Mouse (Mus musculus) CH12.LX (cell line): Measurements from ENCODE around the gene Angptl7. TPM values are rescaled to one million over a fixed set of nuclear protein-coding genes. Genes with fewer than 3 reads are reported as not detected.

ENCODE experiments used
- DNase-seq: peaks from one replicate; pipeline ENCODE4 v3.0.0-alpha.2; 2013; ENCODE audit errors: extremely low read depth
- H3K27ac ChIP-seq: 2 replicates; pipeline ENCODE4 v1.5.1; 2012; ENCODE audit warnings: low read depth, mild to moderate bottlenecking, control low read depth, moderate library complexity; ENCODE audit not compliant: insufficient read depth
- H3K27me3 ChIP-seq: replicated peaks from 2 replicates; pipeline ENCODE3; 2012; ENCODE audit warnings: inconsistent platforms
- H3K36me3 ChIP-seq, 2 experiments: replicated peaks in 1 of 2; 2 replicates each; pipeline versions ENCODE3 to v1.6.1; 2012; ENCODE audit warnings: inconsistent platforms in 1 of 2, low read length in 1 of 2, mild to moderate bottlenecking in 1 of 2, mixed read lengths in 1 of 2, moderate library complexity in 1 of 2; ENCODE audit not compliant: control insufficient read depth in 1 of 2, insufficient read depth in 1 of 2
- H3K4me1 ChIP-seq, 2 experiments: 2 replicates each; pipeline ENCODE4 v1.6.1; 2012; ENCODE audit warnings: inconsistent platforms in 1 of 2, moderate library complexity in 1 of 2; ENCODE audit not compliant: insufficient read depth in 2 of 2, control insufficient read depth in 1 of 2
- H3K4me2 ChIP-seq: 2 replicates; pipeline ENCODE4 v1.6.1; 2012; ENCODE audit warnings: low read depth, mild to moderate bottlenecking, control low read depth; ENCODE audit not compliant: poor library complexity, insufficient read depth, severe bottlenecking
- H3K4me3 ChIP-seq, 3 experiments: fragments of 150-350 bp in 1 of 3; sonication (generic) in 1 of 3; replicated peaks in 1 of 3; 2 replicates each; pipeline versions ENCODE3 to v1.5.1; 2011 to 2012; ENCODE audit warnings: low read depth in 2 of 3, low read length in 2 of 3, mild to moderate bottlenecking in 2 of 3, moderate library complexity in 2 of 3, control low read depth in 1 of 3, improper control_type of control experiment in 1 of 3, inconsistent platforms in 1 of 3, mixed read lengths in 1 of 3; ENCODE audit not compliant: poor library complexity in 1 of 3
- H3K79me2 ChIP-seq: replicated peaks from 2 replicates; pipeline ENCODE4 v1.6.1; 2012; ENCODE audit warnings: mild to moderate bottlenecking, moderate library complexity; ENCODE audit not compliant: control insufficient read depth, poor library complexity, insufficient read depth, severe bottlenecking; ENCODE audit errors: extremely low read depth
- H3K9ac ChIP-seq: 2 replicates; pipeline ENCODE4 v1.6.1; 2012; ENCODE audit warnings: low read depth, mild to moderate bottlenecking, control low read depth, moderate library complexity; ENCODE audit not compliant: insufficient read depth
- H3K9me3 ChIP-seq: replicated peaks from 2 replicates; pipeline ENCODE3; 2012; ENCODE audit warnings: low read length, inconsistent platforms, mixed read lengths
- BHLHE40 ChIP-seq: IDR thresholded peaks from 2 replicates; pipeline ENCODE4 v1.6.1; 2011; ENCODE audit warnings: mild to moderate bottlenecking, low read depth, low read length, improper control_type of control experiment
- CHD2 ChIP-seq: IDR thresholded peaks from 2 replicates; pipeline ENCODE4 v1.6.1; 2011; ENCODE audit warnings: low read length, improper control_type of control experiment
- CTCF ChIP-seq, 2 experiments: IDR thresholded peaks in 1 of 2; conservative IDR thresholded peaks in 1 of 2; 2 replicates each; pipeline ENCODE4 v1.5.1; 2011 to 2012; ENCODE audit warnings: low read depth in 2 of 2, low read length in 2 of 2, improper control_type of control experiment in 1 of 2, inconsistent platforms in 1 of 2, mild to moderate bottlenecking in 1 of 2, moderate library complexity in 1 of 2
- E2F4 ChIP-seq: IDR thresholded peaks from 2 replicates; pipeline ENCODE4 v1.6.1; 2011; ENCODE audit warnings: low read depth, low read length, improper control_type of control experiment; ENCODE audit not compliant: insufficient replicate concordance
- GABPA ChIP-seq: IDR thresholded peaks from 2 replicates; pipeline ENCODE4 v1.6.1; 2012; ENCODE audit warnings: low read depth, low read length, improper control_type of control experiment, inconsistent platforms; ENCODE audit not compliant: insufficient replicate concordance
- MAFK ChIP-seq: IDR thresholded peaks from 2 replicates; pipeline ENCODE4 v1.6.1; 2011; ENCODE audit warnings: low read length, improper control_type of control experiment; ENCODE audit not compliant: insufficient replicate concordance
- MAZ ChIP-seq: IDR thresholded peaks from 2 replicates; pipeline ENCODE4 v1.6.1; 2012; ENCODE audit warnings: low read depth, mild to moderate bottlenecking, inconsistent platforms, low read length, improper control_type of control experiment, moderate library complexity
- NRF1 ChIP-seq: IDR thresholded peaks from 2 replicates; pipeline ENCODE4 v1.6.1; 2014; ENCODE audit warnings: low read depth, mild to moderate bottlenecking, inconsistent platforms, low read length, improper control_type of control experiment, moderate library complexity
- PAX5 ChIP-seq: IDR thresholded peaks from 2 replicates; pipeline ENCODE4 v1.6.1; 2012; ENCODE audit warnings: low read length, inconsistent platforms, mixed read lengths
- POLR2A ChIP-seq: IDR thresholded peaks from 2 replicates; pipeline ENCODE4 v1.6.1; 2011; ENCODE audit warnings: low read depth, mild to moderate bottlenecking, improper control_type of control experiment, low read length
- POLR2AphosphoS2 ChIP-seq: IDR thresholded peaks from 2 replicates; pipeline ENCODE4 v1.6.1; 2011; ENCODE audit warnings: low read depth, low read length, improper control_type of control experiment
- RCOR1 ChIP-seq: conservative IDR thresholded peaks from 2 replicates; pipeline ENCODE4 v1.6.1; 2012; ENCODE audit warnings: low read depth, mild to moderate bottlenecking, inconsistent platforms, low read length, improper control_type of control experiment
- SIN3A ChIP-seq: IDR thresholded peaks from 2 replicates; pipeline ENCODE4 v1.6.1; 2012; ENCODE audit warnings: low read length, improper control_type of control experiment, inconsistent platforms
- SMC3 ChIP-seq: IDR thresholded peaks from 2 replicates; pipeline ENCODE4 v1.6.1; 2011; ENCODE audit warnings: low read depth, low read length, improper control_type of control experiment
- TBP ChIP-seq: conservative IDR thresholded peaks from 2 replicates; pipeline ENCODE4 v1.6.1; 2011; ENCODE audit warnings: low read depth, low read length, improper control_type of control experiment
- ZC3H11A ChIP-seq: IDR thresholded peaks from 2 replicates; pipeline ENCODE4 v1.6.1; 2012; ENCODE audit warnings: low read depth, mild to moderate bottlenecking, inconsistent platforms, low read length, improper control_type of control experiment
- ZKSCAN1 ChIP-seq: IDR thresholded peaks from 2 replicates; pipeline ENCODE4 v1.6.1; 2012; ENCODE audit warnings: low read depth, inconsistent platforms, low read length, improper control_type of control experiment, borderline replicate concordance
- dilution Hi-C: fragments of 300-500 bp; cut with MboI; formaldehyde crosslinking; loops from 2 replicates; pipeline ENCODE4 v1.14.3; 2020; ENCODE audit warnings: low sequenced_read_pairs; ENCODE audit not compliant: extremely low pct_unique_long_range_greater_than_20kb, extremely low pct_ligation_motif_present
- in situ Hi-C: fragments of 300-500 bp; cut with MboI; formaldehyde crosslinking; loops from 3 replicates; pipeline ENCODE4 v1.14.3; 2019; ENCODE audit warnings: low sequenced_read_pairs, low pct_ligation_motif_present, low pct_unique_long_range_greater_than_20kb, mixed read lengths
- polyA plus RNA-seq: library from polyadenylated mRNA; unstranded; fragments of >175 nt; gene quantifications from 2 replicates; pipeline ENCODE4 v1.2.1, GENCODE M21; 2012; ENCODE audit warnings: low read depth; ENCODE audit not compliant: insufficient read length
- total RNA-seq, 2 experiments: library from RNA; depleted of rRNA; stranded (reverse); fragments of 300-350 nt in 1 of 2; fragments of >200 nt in 1 of 2; gene quantifications; 2 replicates each; pipeline ENCODE4 v1.2.3; 2012 to 2014

The Angptl7 gene
- total and polyA plus RNA-seq, 3 experiments, result 0.14 TPM; not detected in 2

- dilution Hi-C loops (no loop called here), in situ Hi-C loops (no loop called here)
- H3K36me3 ChIP-seq, result peaks cover 59 to 93% of the 10 kb centered on the region in 2 experiments
- H3K27me3 ChIP-seq, result no peaks in the 10 kb centered on the region
- no peaks in the 10 kb centered on the region for H3K9me3 ChIP-seq
- DNase-seq, result no peak
- no peak overlapping the region for H3K27ac ChIP-seq
- TF ChIP-seq CTCF (conservative IDR thresholded peaks at IDR 0.05 in 1 of 2, IDR thresholded peaks at IDR 0.05 in 1 of 2; ENCODE audit: low read depth in 2 of 2, low read length in 2 of 2), result peak in 1 of 2 experiments; percentile 23; a peak in 2 of 4 replicates
- TF ChIP-seq BHLHE40, result no peak
- TF ChIP-seq, all 38 proteins: peak for 1
- H3K4me2 ChIP-seq, result no peak overlapping the region
- H3K79me2 ChIP-seq, result no peaks in the 10 kb centered on the region
- H3K4me3 ChIP-seq, result no peak overlapping the region
- H3K9ac ChIP-seq, result no peak overlapping the region
- H3K4me1 ChIP-seq, result peaks cover 0 to 6% of the 10 kb centered on the region in 2 experiments; a peak in 2 of 4 replicates
Observed at GRCm38 (mm10) chr4:148495160-148495559, 5.1 kb downstream of the Angptl7 start.

- H3K4me2 ChIP-seq, result no peak overlapping the region
- DNase-seq, result no peak
- no peaks in the 10 kb centered on the region for H3K27me3 ChIP-seq
- no peaks in the 10 kb centered on the region for H3K79me2 ChIP-seq
- dilution Hi-C loops (no loop called here), in situ Hi-C loops (no loop called here)
- no peak overlapping the region for H3K27ac ChIP-seq
- H3K9ac ChIP-seq, result no peak overlapping the region
- H3K4me3 ChIP-seq, result no peak overlapping the region
- no peaks in the 10 kb centered on the region for H3K9me3 ChIP-seq
- H3K36me3 ChIP-seq, result peaks cover 64 to 91% of the 10 kb centered on the region in 2 experiments
- H3K4me1 ChIP-seq, result peaks cover 0 to 10% of the 10 kb centered on the region in 2 experiments; a peak in 2 of 4 replicates
- TF ChIP-seq SMC3 (no peak), RCOR1 (no peak), ZC3H11A (no peak), MAZ (no peak), SIN3A (no peak), MAFK (no peak), CTCF (conservative IDR thresholded peaks at IDR 0.05 in 1 of 2, IDR thresholded peaks at IDR 0.05 in 1 of 2; ENCODE audit: low read depth in 2 of 2, low read length in 2 of 2) (no peak), TBP (no peak), ZKSCAN1 (no peak)
Observed at GRCm38 (mm10) chr4:148491448-148491847, 8.8 kb downstream of the Angptl7 start.

- Histone ChIP-seq H3K36me3 (peaks cover 64 to 91% of the 10 kb centered on the region in 2 experiments), H3K9me3 (no peaks in the 10 kb centered on the region), H3K79me2 (no peaks in the 10 kb centered on the region), H3K4me3 (no peak overlapping the region), H3K27me3 (no peaks in the 10 kb centered on the region), H3K27ac (no peak overlapping the region), H3K4me2 (no peak overlapping the region), H3K4me1 (peaks cover 0 to 10% of the 10 kb centered on the region in 2 experiments; a peak in 2 of 4 replicates), H3K9ac (no peak overlapping the region)
- dilution Hi-C loops (no loop called here), in situ Hi-C loops (no loop called here)
- TF ChIP-seq ZC3H11A, result no peak
- no peak for TF ChIP-seq MAFK
- no peak for TF ChIP-seq RCOR1
- no peak for TF ChIP-seq GABPA
- no peak for TF ChIP-seq CHD2
- no peak for TF ChIP-seq NRF1
- TF ChIP-seq POLR2AphosphoS2, result no peak
- no peak for TF ChIP-seq POLR2A
- no peak for TF ChIP-seq PAX5
- no peak for TF ChIP-seq E2F4
- no peak for DNase-seq
Observed at GRCm38 (mm10) chr4:148490502-148490901, 9.8 kb downstream of the Angptl7 start.
